Mouse (Mus musculus): ENCODE measurements around the gene Sf3a2.

Gene Sf3a2

DNA sequence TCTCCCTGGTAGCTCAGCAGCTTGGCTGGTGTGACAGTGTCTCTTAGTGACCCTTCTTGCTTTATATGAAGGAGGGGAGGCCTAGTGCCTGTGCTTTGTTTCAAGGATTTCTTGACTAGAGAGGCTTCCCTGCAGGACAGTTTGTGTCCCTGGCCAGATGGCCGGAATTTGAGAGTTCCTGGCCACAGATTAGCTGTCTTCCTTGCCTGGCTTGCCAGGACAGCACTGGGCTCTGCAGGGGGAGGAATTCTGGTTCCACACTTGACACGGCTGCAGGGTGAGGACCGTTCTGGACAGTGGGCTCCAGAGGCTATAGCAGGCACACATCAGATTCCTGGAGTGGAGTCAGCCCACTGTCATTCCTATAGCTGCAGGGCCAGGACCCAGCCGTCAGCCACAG, 22.3 kb upstream of the Sf3a2 start:
- no peak for DNase-seq (ENCODE audit: low read depth)

GRCm38 (mm10) chr10:80776358-80776869, 21.6 kb upstream of the Sf3a2 start:
- DNase-seq (ENCODE audit: low read depth) = no peak

- DNase-seq (ENCODE audit: low read depth) = no peak
Measured at GRCm38 (mm10) chr10:80777123-80777522, 20.9 kb upstream of the Sf3a2 start.

DNA sequence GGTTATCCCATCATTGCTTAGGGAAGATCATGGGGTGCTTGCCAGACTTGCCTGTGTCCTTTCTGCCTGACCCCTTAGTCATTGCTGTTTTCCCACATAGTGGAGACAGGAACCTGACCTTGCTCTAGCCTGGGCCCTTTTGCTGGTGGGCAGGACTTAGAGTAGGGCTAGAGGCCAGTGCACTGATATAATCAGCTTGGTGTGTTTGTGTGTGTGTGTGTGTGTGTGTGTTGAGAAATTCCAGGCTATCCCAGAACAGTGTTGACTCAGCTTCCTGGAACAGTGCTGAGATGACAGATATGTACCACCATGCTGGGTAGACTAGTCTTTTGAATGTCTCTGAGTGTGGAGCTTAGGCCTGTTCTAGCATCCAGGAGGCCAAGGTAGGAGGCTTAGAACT, 18.4 kb upstream of the Sf3a2 start:
- no peak for DNase-seq (ENCODE audit: low read depth)

- no peak for DNase-seq (ENCODE audit: low read depth)
Measured at GRCm38 (mm10) chr10:80784302-80784701, 13.7 kb upstream of the Sf3a2 start.

DNA sequence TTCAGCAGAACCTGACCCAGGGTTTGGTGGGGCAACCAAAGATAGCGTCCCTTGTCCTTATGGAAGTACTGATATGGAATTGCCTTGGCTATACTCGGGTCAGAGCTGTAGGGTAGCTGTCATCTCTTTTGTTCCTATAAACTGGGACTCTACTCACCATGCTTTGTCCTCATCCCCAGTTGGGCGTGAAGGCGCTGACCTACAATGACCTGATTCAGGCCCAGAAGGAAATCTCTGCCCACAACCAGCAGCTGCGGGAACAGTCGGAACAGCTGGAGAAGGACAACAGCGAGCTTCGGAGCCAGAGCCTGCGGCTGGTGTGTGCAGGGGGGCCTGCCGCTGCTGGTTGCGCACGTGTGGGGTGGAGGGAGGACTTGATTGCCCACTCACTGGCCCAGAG, 13.1 kb upstream of the Sf3a2 start:
- DNase-seq (ENCODE audit: low read depth) = no peak

DNA sequence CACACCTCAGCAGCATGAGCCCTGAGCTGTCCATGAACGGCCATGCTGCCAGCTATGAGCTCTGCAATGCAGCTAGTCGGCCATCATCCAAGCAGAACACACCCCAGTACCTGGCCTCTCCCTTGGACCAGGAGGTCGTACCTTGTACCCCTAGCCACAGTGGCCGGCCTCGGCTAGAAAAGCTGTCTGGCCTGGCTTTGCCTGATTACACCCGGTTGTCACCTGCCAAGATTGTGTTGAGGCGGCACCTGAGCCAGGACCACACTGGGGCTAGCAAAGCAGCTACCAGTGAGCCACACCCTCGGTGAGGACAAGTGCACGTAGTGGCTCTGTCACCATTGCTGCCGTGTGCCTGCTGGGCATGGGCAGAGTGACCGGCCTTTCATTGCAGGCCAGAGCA, 12.0 kb upstream of the Sf3a2 start:
- no peak for DNase-seq (ENCODE audit: low read depth)

- no peak for DNase-seq (ENCODE audit: low read depth)
Measured at GRCm38 (mm10) chr10:80787517-80787916, 10.5 kb upstream of the Sf3a2 start.

- DNase-seq (ENCODE audit: low read depth) = no peak
Measured at GRCm38 (mm10) chr10:80790761-80791404, 7.1 kb upstream of the Sf3a2 start.

DNA sequence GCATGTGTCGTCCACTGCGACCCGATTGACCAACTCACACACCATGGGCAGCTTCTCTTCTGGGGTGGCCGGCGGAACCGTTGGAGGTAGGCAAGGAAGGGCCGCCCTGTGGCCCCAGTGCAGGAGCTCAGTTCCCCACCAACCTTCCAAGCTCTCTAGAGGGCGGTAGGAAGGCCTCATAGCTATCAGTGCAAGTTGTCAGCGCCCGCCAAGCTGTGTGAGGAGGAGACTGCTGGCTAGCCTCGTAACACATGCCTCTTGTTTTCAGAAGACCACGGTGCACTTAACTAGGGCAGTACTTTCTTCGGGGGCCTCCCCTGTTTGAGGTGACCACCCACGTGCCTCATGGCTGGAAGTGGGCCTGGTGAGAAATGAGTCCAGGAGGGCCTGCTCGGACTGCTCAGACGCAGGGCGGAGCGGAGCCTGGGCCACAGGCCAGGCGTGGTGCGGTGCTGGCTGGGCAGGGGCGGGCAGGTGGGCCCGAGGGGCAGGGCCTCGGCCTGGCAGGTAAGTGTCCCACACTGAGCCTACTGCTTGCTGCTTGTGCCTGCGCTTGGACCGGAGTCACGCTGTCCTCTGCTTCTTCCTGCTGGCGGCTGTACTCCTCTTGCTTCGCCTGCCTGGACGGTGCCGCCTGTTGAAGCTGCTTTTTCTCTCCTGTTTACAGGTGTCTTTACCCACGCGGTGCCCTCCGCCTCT, 6.4 kb upstream of the Sf3a2 start:
- no peak for DNase-seq (ENCODE audit: low read depth)

DNA sequence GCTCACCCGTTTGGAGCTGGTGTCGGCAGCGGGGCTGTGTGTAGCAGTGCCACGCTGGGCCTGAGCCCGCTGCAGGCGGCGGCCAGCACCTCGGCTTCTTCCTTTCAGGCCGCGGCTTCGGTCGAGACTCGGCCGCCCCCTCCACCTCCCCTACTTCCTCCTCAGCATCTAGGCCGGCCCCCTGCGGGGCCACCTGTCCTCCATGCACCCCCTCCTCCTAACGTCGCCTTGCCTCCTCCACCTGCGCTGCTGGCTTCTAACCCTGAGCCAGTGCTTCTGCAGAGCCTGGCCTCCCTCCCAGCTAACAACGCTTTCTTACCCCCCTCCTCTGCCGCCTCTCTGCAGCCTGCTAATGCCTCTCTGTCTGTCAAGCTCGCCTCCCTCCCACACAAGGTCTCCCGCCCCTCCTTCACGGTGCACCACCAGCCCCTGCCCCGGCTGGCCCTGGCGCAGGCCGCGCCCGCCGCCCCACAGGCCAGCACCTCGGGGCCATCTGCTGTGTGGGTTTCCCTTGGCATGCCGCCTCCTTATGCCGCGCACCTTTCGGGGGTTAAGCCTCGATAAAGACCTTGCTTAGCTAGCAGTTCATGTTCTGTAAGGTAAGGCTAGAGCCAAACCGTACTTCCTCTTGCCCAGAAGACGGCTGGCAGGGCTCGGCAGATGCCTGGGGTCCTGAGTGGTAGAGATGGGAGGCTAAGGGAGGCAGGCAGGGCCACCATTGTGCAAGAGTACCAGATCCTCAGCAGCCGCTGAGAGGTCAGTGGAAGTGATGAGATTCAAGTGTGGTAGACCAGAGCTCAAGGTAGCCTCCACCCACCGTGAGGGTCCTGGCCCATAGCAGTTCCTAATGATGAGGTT, 5.6 kb upstream of the Sf3a2 start:
- DNase-seq (ENCODE audit: low read depth) = peak; percentile 43

DNA sequence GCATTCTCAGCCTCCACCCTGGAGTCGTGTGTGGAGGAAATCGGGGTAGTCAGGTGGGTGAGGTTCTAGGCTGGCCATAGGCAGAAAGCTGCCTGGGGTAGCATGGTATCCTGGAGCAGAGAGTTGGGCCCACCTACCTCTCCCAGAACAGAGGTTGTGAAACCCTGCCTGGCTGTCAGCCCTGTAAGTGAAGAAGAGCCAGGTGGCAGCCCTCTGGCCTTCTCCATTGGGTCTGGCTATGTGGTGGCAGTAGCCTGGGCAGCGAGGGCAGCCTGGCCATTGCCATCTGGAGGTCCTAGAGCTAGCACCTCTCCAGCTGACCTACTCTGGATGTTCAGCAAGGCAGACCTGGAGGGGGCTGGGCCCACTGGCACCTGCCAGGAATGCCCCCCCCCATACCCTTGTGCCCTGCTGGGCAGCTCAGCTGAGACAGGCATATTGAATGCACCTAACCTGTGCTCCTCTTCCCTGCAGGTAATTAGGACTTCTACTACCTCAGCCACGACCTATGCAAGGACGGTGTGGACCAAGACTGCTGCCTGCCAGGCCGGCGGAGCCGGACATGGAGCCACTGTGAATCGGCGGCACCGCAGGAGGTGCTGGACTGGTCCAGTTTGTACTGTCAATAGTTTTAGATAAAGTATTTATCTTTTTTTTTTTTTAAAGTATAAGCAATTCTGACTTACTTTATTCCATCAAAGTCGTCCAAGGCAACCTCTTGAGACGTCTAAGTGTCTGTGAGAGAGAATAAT, 4.8 kb upstream of the Sf3a2 start:
- DNase-seq (ENCODE audit: low read depth) = no peak

DNA sequence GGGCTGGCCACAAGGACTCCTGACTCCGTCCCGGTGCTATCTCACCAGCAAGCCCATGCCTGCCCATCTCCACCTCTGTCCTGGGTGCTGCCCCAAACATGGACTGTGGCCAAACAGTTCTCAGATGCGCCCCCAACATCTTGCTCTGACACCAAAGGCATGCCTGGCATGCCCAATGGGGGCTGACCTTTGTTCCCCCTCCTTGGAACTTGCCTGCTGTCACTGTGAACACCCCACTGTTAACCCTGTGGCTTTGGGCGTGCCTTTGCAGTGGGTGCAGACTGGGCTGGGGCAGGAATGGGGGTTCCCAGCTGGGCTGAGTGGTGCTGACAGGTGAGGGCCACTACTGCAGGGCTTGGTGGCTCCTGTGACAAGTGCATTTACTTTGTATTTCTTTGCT, 4.2 kb upstream of the Sf3a2 start:
- no peak for DNase-seq (ENCODE audit: low read depth)

- no peak for DNase-seq (ENCODE audit: low read depth)
Measured at GRCm38 (mm10) chr10:80794750-80795149, 3.2 kb upstream of the Sf3a2 start.

DNA sequence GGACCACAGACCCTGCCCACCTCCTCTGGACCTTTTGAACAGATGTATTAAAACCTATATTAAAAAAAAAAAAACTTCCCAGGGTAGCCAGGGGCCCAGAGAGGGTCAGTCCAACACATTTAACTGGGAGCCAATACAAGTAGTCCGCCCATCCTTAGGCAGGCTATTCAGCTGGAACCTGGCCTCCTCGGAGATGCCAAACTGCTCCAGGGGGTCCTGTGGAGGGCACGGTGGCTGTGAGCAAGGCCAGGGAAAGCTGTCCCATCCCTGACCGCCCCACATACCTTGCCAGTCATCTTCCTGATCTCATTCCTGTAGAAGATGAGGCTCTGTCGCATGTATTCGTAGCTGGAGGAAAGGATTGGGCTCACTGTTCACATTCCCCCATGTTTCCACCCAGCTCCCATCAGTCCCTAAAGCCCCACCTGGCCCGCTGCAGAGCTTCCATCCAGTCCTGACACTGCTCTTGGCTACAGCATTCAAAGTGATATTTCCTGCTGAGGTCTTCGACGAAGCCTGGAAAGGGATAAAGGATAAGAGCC, 1.6 kb upstream of the Sf3a2 start:
- DNase-seq (ENCODE audit: low read depth) = no peak

GRCm38 (mm10) chr10:80797186-80798149, 530 bp upstream of the Sf3a2 start:
- peak; percentile 47 for DNase-seq (ENCODE audit: low read depth)

- DNase-seq (ENCODE audit: low read depth) = peak; percentile 54
Measured at GRCm38 (mm10) chr10:80799070-80799566, 1.1 kb downstream of the Sf3a2 start.

DNA sequence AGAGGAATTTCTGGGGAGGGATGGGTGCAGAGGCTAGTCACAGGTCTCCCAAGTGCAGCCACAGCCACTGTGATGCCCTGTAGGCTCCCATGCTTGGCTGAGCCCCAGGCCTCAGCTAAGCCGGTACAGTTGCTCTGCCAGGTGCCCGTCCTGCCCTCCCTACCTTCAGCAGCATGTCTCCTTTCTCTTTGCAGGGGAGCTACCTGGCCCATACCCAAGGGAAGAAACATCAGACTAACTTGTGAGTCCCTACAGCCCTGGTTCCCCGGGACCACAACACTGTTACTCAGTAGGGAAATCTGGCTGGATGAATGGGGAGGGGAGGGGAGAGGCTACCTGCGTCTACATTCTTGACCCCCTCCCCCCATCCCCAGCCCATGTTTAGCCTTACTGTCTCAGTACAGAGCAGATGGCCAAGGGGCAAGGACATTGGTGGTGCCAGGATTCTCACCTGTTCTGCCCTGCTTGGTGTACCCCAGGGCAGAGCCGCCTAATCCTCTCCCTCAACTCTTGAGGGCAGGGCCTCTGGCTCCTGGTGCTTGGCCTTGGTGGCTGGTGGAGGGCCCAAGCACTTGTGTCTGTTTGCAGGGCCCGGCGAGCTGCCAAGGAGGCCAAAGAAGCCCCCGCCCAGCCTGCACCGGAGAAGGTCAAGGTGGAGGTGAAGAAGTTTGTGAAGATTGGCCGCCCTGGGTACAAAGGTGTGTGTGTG, 4.4 kb downstream of the Sf3a2 start:
- DNase-seq (ENCODE audit: low read depth) = no peak

DNA sequence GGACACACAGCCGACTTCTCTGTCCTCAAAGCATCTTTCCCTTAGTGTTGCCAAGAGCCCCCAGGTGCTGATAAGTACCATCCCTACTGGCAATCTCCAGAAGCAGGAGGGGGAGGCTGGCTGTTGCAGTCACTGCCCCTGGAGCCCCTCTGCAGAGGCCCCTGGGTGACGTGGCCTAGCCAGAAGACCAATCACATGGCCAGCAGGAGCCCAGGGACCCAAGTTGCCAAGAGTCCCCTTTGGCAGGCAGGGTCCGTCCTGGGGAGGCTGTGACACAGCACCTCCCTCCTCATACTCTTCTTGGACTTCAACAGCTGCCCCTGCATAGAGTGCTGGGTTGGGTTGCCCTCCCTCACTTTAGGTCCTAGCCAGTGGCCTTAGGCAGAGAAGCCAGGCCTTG, 5.0 kb downstream of the Sf3a2 start:
- no peak for DNase-seq (ENCODE audit: low read depth)

DNA sequence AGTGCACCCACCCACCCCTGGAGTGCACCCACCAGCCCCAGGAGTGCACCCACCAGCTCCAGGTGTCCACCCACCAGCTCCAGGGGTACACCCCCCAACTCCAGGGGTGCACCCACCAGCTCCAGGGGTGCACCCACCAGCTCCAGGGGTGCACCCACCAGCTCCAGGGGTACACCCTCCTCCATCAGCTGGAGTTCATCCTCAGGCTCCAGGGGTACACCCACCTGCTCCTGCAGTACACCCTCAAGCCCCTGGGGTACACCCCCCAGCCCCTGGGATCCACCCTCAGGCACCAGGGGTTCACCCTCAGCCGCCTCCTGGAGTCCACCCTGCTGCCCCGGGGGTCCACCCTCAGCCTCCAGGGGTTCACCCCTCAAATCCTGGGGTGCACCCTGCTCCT, 6.3 kb downstream of the Sf3a2 start:
- no peak for DNase-seq (ENCODE audit: low read depth)
